Mouse (Mus musculus): ENCODE data around the gene Rbm8a. TPM values are rescaled to one million over a fixed set of nuclear protein-coding genes. Genes with fewer than 3 reads are reported as not detected.
A peak's percentile ranks its signal among the peaks of the same experiment; 100 is the strongest.
"Not testable (repeated sequence)": the region's sequence is repeated elsewhere in the genome, so short reads cannot be mapped to it uniquely, and the experiment has no call there.

Gene Rbm8a
- total and polyA plus RNA-seq, 3 experiments: 8.4 to 33.9 (median 29.5) TPM

- DNase-seq: no peak
- Histone ChIP-seq H3K36me3 (ENCODE audit: control insufficient read depth, insufficient read depth, low read length) (no peaks in the 10 kb centered on the region), H3K27ac (no peak overlapping the region; the same call in 1 of the 2 replicates), H3K4me3 (no peak overlapping the region), H3K4me1 (ENCODE audit: control insufficient read depth, insufficient read depth, low read length) (peaks cover 2% of the 10 kb centered on the region; the same call in 1 of the 2 replicates), H3K27me3 (ENCODE audit: control insufficient read depth, insufficient read depth, low read length) (no peaks in the 10 kb centered on the region), H3K9ac (ENCODE audit: low read depth, low read length) (no peak overlapping the region), H3K79me2 (replicated peaks; ENCODE audit: control insufficient read depth, insufficient read depth, low read length) (no peaks in the 10 kb centered on the region)
- TF ChIP-seq EP300 (IDR thresholded peaks at IDR 0.05; ENCODE audit: insufficient read depth, low read depth, low read length): no peak
- no peak for TF ChIP-seq CTCF (IDR thresholded peaks at IDR 0.05)
- no peak for TF ChIP-seq POLR2A (IDR thresholded peaks at IDR 0.05; ENCODE audit: insufficient read depth, low read depth, low read length)
- intact Hi-C loops (cut with DNase I): no loop called here
- WGBS: 57% methylated on average over 8 of the region's 8 CpGs
Measured at GRCm38 (mm10) chr3:96662731-96663316, 33.1 kb downstream of the Rbm8a start.

GRCm38 (mm10) chr3:96663432-96664239 is 33.9 kb downstream of the Rbm8a start:
- H3K27me3 ChIP-seq (ENCODE audit: control insufficient read depth, insufficient read depth, low read length): no peaks in the 10 kb centered on the region
- peak overlapping the region; percentile 19 for H3K4me3 ChIP-seq
- intact Hi-C loops (cut with DNase I): no loop called here
- DNase-seq: peak; percentile 79 to 87
- peaks cover 2% of the 10 kb centered on the region; the same call in 1 of the 2 replicates for H3K4me1 ChIP-seq (ENCODE audit: control insufficient read depth, insufficient read depth, low read length)
- H3K9ac ChIP-seq (ENCODE audit: low read depth, low read length): no peak overlapping the region
- H3K36me3 ChIP-seq (ENCODE audit: control insufficient read depth, insufficient read depth, low read length): no peaks in the 10 kb centered on the region
- 5% methylated on average over 18 of the region's 18 CpGs for WGBS
- TF ChIP-seq CTCF (IDR thresholded peaks at IDR 0.05) (peak; percentile 98), POLR2A (IDR thresholded peaks at IDR 0.05; ENCODE audit: insufficient read depth, low read depth, low read length) (no peak), EP300 (IDR thresholded peaks at IDR 0.05; ENCODE audit: insufficient read depth, low read depth, low read length) (peak; percentile 60; the same call in 1 of the 2 replicates)
- no peaks in the 10 kb centered on the region for H3K79me2 ChIP-seq (replicated peaks; ENCODE audit: control insufficient read depth, insufficient read depth, low read length)
- H3K27ac ChIP-seq: peak overlapping the region; percentile 34; the same call in 1 of the 2 replicates

- WGBS: 88% methylated on average over 7 of the region's 7 CpGs
- intact Hi-C loops (cut with DNase I): loop anchor here (5.0 kb wide), 1 partner anchor 41 kb away; the partner anchor contains the start of gene Nudt17
- not testable (repeated sequence) for H3K27ac ChIP-seq; H3K79me2 ChIP-seq (replicated peaks; ENCODE audit: control insufficient read depth, insufficient read depth, low read length); H3K27me3 ChIP-seq (ENCODE audit: control insufficient read depth, insufficient read depth, low read length); H3K4me3 ChIP-seq; DNase-seq; H3K36me3 ChIP-seq (ENCODE audit: control insufficient read depth, insufficient read depth, low read length); H3K4me1 ChIP-seq (ENCODE audit: control insufficient read depth, insufficient read depth, low read length); H3K9ac ChIP-seq (ENCODE audit: low read depth, low read length)
Measured at GRCm38 (mm10) chr3:96665732-96666363, 36.1 kb downstream of the Rbm8a start.

- H3K4me3 ChIP-seq: no peak overlapping the region
- no peak for DNase-seq
- H3K27ac ChIP-seq: no peak overlapping the region
- WGBS: 89% methylated on average over 5 of the region's 5 CpGs
- H3K27me3 ChIP-seq (ENCODE audit: control insufficient read depth, insufficient read depth, low read length): no peaks in the 10 kb centered on the region
- peaks cover 3% of the 10 kb centered on the region; the same call in 1 of the 2 replicates for H3K4me1 ChIP-seq (ENCODE audit: control insufficient read depth, insufficient read depth, low read length)
- intact Hi-C loops (cut with DNase I): loop anchor here (5.0 kb wide), 1 partner anchor 40 kb away; the partner anchor contains the start of gene Nudt17
- TF ChIP-seq POLR2A (IDR thresholded peaks at IDR 0.05; ENCODE audit: insufficient read depth, low read depth, low read length) (no peak), CTCF (IDR thresholded peaks at IDR 0.05) (no peak), EP300 (IDR thresholded peaks at IDR 0.05; ENCODE audit: insufficient read depth, low read depth, low read length) (no peak)
- H3K9ac ChIP-seq (ENCODE audit: low read depth, low read length): no peak overlapping the region
- no peaks in the 10 kb centered on the region for H3K79me2 ChIP-seq (replicated peaks; ENCODE audit: control insufficient read depth, insufficient read depth, low read length)
- no peaks in the 10 kb centered on the region for H3K36me3 ChIP-seq (ENCODE audit: control insufficient read depth, insufficient read depth, low read length)
Measured at GRCm38 (mm10) chr3:96666916-96667315, 37.2 kb downstream of the Rbm8a start.

- Histone ChIP-seq H3K9ac (ENCODE audit: low read depth, low read length) (no peak overlapping the region), H3K4me1 (ENCODE audit: control insufficient read depth, insufficient read depth, low read length) (peaks cover 3% of the 10 kb centered on the region; the same call in 1 of the 2 replicates), H3K27me3 (ENCODE audit: control insufficient read depth, insufficient read depth, low read length) (no peaks in the 10 kb centered on the region), H3K27ac (no peak overlapping the region), H3K79me2 (replicated peaks; ENCODE audit: control insufficient read depth, insufficient read depth, low read length) (no peaks in the 10 kb centered on the region), H3K36me3 (ENCODE audit: control insufficient read depth, insufficient read depth, low read length) (no peaks in the 10 kb centered on the region), H3K4me3 (no peak overlapping the region)
- no peak for DNase-seq
- WGBS: 52% methylated on average over 1 of the region's 1 CpGs
- intact Hi-C loops (cut with DNase I): loop anchor here (5.0 kb wide), 1 partner anchor 40 kb away; the partner anchor contains the start of gene Nudt17
- no peak for TF ChIP-seq POLR2A (IDR thresholded peaks at IDR 0.05; ENCODE audit: insufficient read depth, low read depth, low read length)
- peak; percentile 58 for TF ChIP-seq CTCF (IDR thresholded peaks at IDR 0.05)
- no peak for TF ChIP-seq EP300 (IDR thresholded peaks at IDR 0.05; ENCODE audit: insufficient read depth, low read depth, low read length)
Measured at GRCm38 (mm10) chr3:96667316-96667715, 37.6 kb downstream of the Rbm8a start.

All from heart, adult 2 months (tissue).